Mouse (Mus musculus): Measurements from ENCODE around the gene Lamtor3.
"Not testable (repeated sequence)": the region's sequence is repeated elsewhere in the genome, so short reads cannot be mapped to it uniquely, and the experiment has no call there.

The Lamtor3 gene

DNA sequence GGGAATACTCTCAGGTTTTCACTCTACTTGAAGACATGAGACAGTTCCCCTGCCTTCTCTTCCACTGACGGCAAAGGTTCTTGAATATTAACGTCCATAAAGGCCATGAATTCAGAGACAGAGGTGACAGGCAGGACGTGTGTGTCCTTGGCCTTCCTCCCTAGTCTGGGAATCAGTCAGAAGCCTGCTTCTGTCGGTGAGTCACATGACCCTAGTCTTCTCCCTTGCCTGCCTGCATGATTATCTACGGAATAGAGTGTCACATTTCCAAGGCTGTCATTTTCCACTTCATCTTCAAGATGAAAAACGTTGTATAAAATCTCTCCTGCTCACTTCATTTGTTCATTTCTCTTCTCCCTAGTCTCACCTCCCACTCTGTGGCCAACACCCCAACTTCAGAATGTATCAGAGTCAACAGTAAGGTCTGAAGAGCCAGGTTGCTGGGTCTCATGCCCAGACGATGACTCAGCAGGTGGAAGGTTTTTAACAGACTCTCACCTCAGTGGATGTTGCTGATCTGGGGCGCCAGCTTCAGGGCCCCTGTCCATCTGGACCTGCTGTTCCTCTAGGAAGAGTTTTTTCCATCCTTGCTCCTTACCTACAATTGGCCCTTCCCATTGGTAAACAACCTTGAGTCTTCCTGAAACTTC, 43.6 kb downstream of the Lamtor3 start:
- in situ Hi-C loops (cut with MboI; ENCODE audit: low sequenced_read_pairs): no loop called here

- in situ Hi-C loops (cut with MboI; ENCODE audit: low sequenced_read_pairs): no loop called here
These were observed 45.2 kb downstream of the Lamtor3 start for GRCm38 (mm10) chr3:137963508-137963907.

- in situ Hi-C loops (cut with MboI; ENCODE audit: low sequenced_read_pairs): not testable (repeated sequence)
These were observed 45.7 kb downstream of the Lamtor3 start for GRCm38 (mm10) chr3:137964014-137964413.

DNA sequence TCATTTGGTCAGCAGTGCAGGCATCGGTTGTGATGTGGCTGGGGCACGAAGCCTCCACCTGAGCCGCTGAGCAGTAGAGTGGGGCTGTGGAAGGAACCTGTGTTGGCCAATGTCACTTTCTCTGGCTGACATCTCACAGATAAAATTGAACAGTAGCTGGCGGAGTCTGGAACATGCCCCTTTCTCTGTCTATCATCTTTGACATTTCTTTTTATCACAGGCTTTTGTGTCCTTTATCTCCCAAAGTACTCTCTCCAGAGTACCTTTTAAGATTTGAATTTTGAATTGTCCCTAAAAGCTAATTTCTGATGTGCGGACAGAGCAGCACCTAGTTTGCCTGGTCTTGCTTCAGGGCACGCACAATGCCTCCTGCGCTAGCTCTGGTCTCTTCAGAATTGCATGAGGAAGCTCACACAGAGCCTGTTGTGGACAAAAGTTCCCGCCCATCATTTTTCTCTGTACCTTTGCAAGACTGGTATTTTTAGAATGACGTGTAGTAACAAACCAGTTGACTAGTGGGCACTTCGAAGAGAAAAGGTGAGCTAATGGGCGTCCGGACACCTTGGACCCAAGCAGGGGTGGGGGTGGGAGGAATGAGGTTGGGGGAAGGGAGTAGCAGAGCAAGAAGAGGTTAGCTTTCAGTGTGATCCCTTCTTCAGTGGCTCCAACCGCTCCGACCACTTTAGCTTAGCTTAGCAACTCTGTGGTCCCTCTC, 50.0 kb downstream of the Lamtor3 start:
- in situ Hi-C loops (cut with MboI; ENCODE audit: low sequenced_read_pairs): no loop called here

DNA sequence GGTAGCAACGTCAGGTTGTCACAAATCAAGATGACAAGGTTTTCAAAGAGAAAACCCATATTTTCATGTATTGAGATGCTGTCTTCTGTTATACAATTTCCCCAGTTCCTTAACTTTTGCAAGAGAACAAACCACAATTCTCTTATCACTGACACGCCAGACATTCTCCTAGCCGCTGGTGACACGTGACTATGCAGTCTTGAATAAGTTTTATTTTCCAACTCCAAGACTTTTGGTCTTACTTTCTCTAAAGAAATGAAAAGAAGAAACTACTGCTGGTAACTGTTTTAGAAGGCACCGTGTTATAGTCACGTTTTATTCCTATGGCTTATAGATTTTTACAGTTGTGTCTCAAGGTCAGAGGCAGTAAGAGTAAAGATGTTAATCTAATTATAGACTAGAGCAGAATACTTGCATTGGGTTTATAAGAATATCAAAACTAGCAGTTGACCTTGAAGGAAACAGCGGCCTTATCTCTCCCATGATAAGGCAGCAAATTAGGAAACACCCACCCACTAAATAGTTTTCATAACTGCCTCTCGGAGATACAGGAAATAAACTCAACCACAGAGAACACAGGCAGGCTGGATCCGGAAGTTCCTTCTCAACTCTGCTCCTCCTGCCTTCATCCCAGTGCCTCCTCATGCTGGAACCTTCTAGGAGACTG, 50.6 kb downstream of the Lamtor3 start:
- in situ Hi-C loops (cut with MboI; ENCODE audit: low sequenced_read_pairs): no loop called here

DNA sequence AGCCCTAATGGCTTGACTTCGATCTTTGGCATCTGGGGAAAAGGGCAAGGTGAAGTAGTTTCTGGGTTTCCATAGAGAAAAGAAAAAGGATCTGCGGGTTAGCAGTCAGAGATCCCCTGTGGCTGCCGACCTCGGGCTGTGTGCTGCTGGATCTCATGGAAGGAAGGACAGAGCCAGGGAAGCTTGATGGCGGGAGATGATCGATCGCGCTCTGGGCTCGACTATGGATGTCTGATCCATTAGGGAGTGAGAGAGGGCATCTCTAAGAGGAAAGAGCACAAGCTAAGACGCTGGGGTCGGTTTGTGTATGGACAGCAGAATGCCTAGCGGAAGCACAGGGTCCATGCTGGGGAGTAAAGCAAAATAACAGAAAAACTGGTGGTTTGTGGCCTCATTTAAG, 51.6 kb downstream of the Lamtor3 start:
- in situ Hi-C loops (cut with MboI; ENCODE audit: low sequenced_read_pairs): no loop called here

DNA sequence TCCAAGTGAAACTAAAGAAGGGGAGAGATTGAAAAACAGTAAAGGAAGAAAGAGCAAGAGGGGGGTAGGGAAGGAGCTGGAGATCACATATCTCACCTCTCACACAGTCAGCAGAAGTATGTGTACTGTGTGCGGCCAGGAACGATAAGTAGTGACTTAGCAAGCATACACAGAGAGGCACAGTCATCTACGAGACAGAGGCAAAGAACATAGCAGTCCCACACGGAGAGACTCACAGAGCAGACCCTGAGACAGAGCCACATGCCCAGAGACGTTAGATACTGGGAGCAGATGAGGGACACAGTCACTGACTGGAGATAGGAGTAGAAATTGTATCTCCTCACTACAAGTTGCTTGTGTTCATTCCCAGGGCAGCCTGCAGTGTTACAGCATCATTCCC, 53.9 kb downstream of the Lamtor3 start:
- in situ Hi-C loops (cut with MboI; ENCODE audit: low sequenced_read_pairs): no loop called here

- in situ Hi-C loops (cut with MboI; ENCODE audit: low sequenced_read_pairs): no loop called here
These were observed 54.7 kb downstream of the Lamtor3 start for GRCm38 (mm10) chr3:137972989-137973388.

DNA sequence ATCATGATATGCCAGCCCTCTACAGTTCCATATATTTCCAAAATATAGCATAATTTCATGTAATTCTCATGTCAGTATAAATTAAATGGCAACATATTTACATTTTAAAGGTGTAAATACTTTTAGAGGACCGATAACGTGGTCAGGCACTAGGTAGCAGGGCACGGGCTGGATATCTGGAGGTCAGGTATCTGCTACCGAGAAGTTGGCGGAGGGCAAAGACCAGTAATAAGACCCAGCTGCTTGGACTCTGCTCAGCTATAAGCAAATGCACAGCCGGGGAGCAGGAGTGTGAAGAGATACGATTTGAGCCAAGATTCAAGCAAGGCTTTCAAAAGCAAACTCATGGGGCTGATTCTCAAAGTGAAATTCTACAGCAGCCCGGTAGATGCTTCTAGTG, 56.0 kb downstream of the Lamtor3 start:
- in situ Hi-C loops (cut with MboI; ENCODE audit: low sequenced_read_pairs): no loop called here

DNA sequence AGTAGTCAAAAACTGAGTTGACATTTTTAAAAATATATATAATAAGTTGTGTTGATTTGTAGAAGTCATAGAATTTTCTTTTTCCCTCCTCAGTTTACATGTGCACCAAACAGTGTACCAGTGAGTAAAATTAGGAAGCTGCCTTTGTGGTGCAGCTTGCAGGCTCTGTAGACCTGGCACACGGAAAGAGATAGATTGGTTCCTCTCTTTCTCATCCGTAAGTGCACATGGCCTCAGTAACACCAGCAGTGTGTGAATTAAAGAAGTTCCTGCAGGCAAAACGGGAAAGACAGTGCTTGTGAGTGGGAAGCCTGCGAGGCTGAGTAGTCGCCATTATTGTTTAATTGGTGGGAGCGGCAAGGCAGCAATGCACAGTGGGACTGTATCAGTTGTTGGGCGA, 57.1 kb downstream of the Lamtor3 start:
- in situ Hi-C loops (cut with MboI; ENCODE audit: low sequenced_read_pairs): no loop called here

- in situ Hi-C loops (cut with MboI; ENCODE audit: low sequenced_read_pairs): no loop called here
These were observed 57.6 kb downstream of the Lamtor3 start for GRCm38 (mm10) chr3:137975856-137976423.

DNA sequence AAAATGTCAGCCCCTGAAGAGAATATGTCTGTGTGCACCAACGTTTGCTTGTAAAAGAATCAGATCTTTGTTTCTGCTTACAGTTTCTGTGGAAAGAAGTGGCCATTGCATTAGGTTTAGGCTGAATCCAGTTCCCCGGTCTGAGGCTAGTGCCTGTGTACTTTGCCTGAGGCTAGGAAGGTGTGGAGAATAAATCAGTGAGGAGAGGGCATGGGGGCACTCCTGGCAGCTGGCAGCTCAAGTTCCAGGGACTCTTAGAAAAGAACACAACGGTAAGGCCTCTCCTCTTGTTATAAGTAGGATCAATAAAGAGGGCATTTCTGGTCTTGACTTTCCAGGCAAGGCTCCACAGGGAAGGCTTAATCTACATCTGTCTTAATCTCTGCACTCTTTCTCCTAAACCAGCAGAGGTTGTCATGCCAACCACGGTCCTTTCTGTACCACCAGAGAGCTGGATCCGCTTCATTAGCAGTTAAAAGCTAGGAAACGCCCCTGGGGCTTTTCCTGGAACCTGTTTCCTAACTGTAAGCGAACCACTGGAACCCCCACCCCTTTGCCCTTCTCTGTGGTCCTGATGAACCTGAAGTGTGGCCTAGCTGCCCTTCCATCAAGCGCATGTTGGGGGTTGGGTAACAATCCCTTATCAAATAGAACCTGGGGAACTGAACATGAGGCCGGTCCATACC, 58.8 kb downstream of the Lamtor3 start:
- in situ Hi-C loops (cut with MboI; ENCODE audit: low sequenced_read_pairs): no loop called here

DNA sequence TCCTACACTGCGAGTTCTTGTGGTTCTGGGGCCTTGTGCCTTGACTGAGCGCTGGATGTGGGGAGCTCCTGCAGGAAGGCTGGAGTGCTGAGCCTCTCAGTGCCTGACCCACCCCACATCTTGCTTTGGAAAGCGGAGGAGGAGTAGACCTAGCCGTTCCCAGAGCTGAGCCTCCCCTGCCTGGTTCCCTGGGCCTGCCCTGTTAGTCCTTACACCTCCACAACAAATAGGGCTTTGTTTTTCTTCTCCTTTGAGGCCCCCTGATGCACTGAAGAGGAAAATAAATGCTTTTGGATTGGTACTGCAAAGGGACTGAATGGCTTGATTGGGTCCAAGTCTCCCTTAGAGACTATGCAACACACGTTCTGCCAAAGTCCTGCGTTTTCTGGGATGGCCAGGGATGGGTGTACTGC, 59.3 kb downstream of the Lamtor3 start:
- in situ Hi-C loops (cut with MboI; ENCODE audit: low sequenced_read_pairs): no loop called here

DNA sequence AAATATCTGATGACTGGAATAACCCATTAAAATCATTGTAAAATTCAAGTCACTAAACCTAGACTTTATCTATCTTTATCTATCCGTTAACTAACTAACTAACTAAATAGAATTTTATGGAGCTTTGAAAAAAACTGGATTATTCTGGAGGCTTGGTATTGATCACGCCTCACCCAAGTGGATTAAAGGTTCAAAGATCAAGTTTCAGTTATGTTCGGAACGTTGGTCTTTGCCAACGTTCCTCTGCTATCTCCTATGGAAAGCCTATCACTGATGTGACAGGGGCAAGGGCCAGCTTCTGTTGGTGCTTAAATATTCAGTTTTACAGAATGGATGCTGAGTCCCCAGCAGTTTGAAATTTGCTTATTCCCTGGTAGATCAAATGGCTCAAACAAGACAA, 59.9 kb downstream of the Lamtor3 start:
- in situ Hi-C loops (cut with MboI; ENCODE audit: low sequenced_read_pairs): no loop called here

Data from CH12F3 (cell line).